Mouse (Mus musculus): ENCODE data around the gene Adck1.
"Not testable (repeated sequence)": the region's sequence is repeated elsewhere in the genome, so short reads cannot be mapped to it uniquely, and the experiment has no call there.

Adck1 gene

DNA sequence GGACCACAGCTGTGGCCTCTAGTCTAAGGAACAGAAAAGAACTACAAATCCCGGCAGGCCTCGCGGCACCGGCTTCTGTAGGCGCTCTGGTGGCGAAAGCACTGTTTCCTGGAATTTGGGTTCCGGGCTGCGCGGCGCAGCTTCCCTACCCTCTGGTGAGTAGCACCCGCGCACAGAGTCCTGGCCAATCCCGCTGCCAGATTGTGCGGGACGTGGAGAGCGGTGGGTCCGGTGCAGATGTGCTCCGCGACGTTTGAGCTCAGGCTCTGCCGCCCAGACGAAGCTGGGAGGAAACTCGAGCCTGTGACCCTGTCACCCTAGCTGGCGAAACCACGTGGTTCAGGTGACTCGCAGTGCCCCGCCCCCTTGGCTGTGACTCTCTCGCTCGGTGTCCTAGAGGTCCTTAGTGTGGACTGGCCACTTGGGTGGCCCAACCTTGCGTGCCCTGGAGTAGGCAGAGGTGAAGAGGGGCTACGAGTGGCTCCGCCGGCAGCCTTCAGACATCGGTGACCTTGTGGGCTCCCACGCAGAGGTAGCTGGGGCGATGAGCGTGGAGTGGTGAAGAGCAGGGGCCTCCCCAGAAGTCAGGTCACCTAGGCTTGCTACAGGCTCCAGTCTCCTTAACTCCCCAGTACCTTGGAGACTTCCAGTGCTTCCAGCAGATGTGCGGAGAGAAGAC is at the start of gene Adck1:
Adck1 (plus strand) TSS at position 114 of the 679 bp plus-strand sequence.
- DNase-seq: peak; percentile 91

DNA sequence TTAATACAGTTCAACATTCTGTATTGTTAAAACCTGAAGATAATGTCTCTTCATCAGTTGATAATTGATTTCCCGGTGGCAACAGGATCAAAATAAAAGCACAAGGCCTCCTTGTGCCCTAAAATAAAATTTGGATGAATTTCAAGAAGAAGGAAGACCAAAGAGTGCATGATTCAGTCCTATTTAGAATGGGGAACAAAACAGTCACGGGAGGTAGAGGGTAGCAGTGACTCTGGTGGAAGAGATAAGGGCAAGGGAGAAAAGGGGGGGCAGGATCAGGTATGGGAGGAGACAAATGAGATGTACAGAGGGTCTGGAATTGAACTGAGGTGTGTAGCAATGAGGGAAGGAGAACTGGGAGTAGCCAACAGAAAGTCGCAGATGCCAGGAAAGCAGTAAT is 45.8 kb upstream of the Adck1 start:
- no peak for DNase-seq

DNA sequence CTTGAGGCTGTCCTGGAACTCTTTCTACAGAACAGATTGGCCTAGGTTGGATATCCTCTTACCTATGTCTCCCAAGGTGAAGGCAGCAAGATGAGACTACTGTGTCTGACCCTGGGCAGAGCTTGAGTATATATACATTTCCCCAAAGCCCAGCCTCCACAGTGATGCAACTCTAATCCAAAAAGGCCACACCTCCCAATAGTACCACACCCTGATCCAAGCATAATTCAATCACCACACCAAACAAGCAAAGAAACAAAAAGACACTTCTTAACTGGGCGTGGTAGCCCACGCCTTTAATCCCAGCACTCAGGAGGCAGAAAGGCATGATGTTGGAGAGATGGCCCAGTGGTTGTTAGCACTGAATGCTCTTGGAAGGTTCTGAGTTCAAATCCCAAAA is 36.4 kb upstream of the Adck1 start, which contains the start of gene Gm5039:
Gm5039 (minus strand) TSS at position 101 of the 400 bp plus-strand sequence.
- not testable (repeated sequence) for DNase-seq

DNA sequence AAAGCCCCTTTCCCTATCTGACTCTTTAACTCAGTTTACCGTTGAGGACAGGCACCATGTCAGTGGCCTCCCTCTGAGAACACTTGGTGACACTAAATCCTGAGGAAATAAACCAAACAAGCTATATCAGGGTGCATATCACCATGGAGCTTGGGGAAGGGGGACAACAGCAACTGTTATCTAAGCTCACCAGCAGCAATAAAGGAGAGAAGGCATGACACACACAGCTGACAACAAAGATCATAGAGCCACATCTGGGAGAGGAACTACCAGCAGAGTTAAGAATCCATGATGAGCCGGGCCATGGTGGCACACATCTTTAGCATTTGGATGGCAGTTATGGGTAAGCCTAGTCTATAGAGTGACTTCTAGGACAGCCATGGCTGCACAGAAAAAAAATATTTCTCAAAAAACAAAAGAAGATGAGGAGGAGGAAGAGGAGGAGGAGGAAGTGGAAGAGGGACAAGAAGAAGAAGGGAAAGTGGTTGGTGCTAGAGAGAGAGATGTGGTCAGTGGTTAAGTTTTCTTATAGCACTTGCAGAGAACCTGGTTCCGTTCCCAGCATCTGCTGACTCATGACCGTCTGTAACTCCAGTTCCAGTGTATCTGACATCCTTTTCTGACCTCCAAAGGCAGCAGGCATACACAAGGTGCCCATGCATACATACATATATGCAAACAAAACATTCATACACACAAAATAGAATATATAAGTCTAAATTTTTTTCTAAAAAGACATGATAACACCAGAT is 23.5 kb upstream of the Adck1 start:
- not testable (repeated sequence) for DNase-seq

DNA sequence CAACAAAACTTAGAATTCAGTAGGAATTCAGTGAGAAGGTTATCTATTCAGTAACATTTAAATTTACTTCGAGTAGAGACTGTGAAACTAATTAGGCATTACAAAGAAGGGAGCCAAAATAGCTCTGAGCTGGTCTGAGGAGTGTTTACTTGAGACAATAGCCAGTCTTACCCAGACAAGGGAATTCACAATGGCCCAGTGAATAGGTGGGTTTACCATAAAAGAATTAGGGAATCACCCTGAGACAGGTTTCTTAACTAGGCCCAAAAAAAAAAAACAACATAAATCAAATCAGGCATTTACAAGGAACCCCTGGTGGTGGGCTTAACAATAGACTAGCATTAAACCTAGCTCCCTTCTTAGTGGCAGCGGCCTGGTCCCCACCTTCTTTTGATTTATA is 19.1 kb upstream of the Adck1 start:
- not testable (repeated sequence) for DNase-seq

DNA sequence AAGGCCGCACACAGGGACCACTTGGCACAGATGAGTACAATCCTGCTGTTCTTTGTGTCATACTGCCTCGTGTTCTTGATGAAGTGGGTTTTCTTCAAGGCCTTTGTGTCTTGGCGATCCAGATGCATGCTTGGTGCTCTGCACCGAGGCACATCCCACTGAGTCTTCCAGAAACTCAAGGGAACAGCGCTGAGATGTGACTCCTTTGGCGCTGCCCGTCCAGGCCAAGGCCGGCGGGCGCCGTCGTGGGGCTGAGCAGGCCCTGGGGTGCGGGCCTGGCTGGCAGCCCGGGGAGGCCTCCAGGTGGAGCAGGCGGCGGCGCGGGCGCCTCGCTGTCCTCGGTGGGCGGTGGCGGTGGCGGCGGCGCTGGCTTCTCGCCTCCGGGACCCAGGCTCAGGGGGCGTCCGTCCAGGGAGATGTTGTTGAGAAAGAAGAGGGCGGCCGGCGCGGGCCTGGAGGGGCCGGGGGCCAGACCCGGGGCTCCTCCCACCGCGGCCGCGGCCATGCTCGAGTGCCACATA is 6.1 kb upstream of the Adck1 start:
- peak; percentile 36 for DNase-seq

DNA sequence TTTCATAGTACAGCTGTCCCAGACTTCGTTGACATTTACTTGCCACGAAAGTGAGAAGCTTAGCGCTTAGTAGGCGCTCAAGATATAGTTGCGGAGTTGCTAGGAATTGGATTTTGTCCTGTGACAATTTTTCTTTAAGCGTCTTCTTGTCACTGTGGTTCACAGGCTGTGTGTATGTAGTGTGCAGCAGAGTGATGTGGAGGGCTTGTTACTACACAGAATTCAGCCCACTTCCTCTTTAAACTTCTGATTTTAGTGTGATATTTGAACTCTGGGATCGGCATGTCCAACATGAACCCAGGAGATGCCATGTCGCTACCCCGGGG is 729 bp downstream of the Adck1 start:
- no peak for DNase-seq

DNA sequence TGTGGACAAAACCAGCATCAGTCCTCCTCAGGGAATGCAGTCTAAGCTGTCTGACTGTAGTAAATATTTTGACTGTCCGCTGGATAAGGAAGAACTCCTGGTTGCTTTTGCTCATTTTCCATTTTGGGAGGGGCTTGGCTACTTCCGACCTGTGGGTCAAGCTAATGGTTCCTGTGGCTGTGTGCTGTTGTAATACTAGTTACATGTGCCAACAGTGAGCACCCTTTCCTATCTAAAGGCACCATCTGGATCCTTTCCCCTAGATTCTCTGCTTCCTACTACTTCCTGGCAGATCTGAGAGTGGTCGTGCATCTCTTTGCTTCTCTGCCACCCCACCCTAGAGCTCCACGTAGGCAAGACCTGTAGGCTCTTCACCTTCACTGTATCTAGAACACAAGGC is 7.3 kb downstream of the Adck1 start:
- DNase-seq: no peak

DNA sequence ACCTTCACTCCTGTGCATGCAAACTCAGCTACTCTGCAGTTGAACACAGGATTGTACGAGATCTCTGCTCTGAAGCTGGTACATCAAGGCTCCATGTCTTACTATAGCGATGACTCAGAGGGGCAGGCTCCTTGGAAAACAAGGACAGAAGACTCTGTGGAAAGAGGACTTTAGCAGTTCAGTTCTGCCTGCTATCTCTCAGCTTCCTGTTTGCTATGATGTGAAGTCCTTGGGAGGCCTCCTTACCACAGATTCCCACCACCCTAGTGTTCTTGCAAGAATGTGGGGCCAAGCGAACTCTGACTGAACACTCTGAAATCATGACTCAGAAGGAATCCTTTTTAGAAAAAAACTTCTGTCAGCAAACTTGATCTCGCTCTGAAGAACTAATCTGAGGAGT is 8.3 kb downstream of the Adck1 start:
- DNase-seq: no peak

DNA sequence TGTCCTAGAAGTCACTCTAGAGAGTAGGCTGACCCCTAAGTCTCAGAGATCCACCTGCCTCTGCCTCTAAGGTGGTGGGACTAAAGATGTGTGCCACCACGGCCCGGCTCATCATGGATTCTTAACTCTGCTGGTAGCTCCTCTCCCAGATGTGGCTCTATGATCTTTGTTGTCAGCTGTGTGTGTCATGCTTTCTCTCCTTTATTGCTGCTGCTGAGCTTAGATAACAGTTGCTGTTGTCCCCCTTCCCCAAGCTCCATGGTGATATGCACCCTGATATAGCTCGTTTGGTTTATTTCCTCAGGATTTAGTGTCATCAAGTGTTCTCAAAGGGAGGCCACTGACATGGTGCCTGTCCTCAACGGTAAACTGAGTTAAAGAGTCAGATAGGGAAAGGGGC is 9.3 kb downstream of the Adck1 start:
- DNase-seq: not testable (repeated sequence)

DNA sequence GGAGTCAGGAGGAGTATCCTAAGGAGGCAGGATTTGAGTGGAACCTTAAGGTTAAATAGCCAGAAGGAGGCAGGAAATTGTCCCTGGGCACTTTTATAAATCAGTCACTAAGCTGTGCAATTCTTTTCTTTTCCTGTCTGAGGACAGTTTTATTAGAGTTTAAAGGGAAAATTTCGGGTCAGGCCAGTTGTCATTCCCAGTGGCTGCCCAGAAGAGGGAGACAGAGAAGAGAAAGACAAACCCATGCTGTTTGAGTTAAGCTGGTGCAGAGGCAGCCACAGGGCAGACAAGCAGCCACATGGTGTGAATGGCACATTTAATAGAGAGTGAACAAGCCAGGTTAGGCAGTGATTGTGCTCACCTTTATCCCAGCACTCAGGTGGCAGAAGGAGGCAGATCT is 10.0 kb downstream of the Adck1 start:
- DNase-seq: not testable (repeated sequence)

DNA sequence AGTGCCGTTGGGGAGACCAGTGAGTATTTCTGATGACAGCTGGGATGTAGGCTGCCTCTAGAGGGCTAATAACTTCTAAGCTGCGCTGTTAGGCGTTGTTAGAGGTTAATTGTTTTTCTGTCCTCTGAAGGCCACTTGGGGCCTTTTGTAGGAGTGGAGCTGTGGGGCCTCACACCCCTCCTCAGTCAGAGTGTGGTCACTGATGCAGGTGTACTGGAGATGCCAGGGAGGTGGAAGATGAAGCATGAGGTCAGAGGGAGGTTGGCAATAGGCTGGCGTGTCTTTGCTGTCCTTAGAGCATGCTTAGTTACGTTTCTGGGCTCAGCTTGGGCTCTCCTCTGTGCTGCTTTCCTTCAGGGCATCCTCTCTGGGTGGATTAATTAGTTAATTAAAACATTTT is 11.7 kb downstream of the Adck1 start:
- DNase-seq: peak; percentile 27

DNA sequence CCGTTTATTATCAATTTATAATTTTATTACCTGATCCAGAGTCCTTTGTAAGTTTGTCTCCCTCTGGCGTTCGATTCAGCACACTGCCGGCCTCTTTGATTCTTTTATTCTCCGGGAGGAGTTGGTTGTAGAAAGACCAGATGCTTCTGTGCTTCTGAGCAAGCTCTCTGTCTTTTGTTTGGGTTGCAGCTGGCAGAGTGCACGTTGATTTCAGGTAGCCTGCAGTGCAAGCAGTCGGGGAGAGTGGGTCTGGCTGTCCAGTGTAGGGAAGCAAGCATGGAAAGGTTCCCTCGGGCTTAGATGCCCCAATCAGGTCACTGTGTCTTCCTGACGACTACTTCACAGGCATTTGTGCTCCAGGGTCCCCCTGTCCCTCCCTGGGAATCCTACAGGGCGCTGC is 16.5 kb downstream of the Adck1 start:
- DNase-seq: peak; percentile 53

DNA sequence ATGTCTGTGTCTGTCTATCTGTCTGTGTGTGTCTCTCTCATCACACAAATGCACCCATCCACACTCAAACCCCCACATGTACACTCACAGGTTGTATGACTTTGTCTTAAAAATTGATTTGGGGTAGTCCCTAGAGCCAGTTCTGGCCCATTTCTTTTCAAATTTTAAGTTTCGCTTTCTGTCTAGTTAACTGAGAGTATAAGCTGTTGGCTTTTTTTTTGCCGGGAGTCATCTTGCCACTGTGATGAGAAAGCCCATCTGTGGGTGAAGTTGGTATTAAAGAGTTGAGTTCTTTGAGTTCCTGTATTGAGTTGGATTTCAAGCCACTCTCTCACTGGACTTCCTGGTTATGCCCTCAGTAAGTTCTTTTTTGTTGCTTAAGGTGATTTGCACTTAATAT is 17.9 kb downstream of the Adck1 start:
- no peak for DNase-seq

DNA sequence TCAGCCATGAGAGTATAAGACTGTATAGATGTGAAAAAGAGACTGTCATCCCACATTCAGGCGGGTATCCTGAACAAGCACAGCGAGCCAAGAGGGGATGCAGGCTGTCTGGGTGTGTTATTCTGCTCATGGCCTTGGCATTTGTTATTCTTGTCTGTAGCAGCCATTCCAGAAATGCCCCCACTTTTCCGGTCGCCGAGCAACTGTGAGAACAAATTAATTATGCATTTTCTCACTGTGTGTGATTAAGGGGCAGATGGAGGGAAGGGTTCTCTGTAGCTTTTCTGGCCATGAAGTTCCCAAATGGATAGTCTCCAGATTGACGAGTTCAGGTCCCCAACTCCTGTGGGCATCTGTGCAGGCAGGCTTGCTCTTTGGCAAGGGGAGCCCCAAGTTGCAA is 28.5 kb downstream of the Adck1 start:
- peak; percentile 30 for DNase-seq

DNA sequence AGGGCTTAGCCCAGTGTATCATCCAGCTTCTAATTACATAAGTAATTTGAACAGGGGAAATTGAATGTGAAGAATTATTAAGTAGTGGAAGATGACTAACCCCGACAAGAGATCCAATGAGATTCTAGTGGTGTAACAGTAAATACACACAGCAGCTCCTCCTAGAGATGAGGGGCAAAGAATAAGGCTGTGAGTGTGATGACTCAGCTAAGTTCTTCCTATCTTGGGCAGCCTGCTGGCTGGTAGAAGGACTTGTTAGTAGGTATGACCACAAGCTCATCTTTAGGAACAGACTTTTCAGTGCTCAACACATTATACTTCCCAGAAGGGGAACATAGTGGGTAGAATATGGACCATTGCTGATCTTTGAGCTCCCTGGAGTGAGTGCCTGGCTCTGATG is 38.3 kb downstream of the Adck1 start:
- no peak for DNase-seq

DNA sequence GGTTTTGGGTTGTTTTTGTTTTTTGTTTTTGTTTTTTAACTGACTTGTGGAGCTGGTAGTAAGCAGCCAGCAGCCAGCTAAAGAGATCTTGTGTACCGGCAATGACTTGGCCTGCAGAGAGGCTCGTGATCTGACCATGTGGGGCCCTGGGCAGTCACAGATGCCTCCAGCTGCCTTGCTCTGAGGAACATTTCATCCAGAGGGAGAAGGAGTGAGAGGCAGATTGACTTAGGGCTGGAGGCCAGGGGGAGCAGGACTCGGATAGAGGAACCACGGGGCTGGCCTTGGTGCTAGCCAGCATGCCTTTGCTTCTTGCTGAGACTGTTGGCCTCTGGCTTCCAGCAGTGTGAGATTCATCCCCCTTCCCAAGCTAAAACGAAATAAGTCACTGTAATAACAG is 43.2 kb downstream of the Adck1 start:
- DNase-seq: no peak

DNA sequence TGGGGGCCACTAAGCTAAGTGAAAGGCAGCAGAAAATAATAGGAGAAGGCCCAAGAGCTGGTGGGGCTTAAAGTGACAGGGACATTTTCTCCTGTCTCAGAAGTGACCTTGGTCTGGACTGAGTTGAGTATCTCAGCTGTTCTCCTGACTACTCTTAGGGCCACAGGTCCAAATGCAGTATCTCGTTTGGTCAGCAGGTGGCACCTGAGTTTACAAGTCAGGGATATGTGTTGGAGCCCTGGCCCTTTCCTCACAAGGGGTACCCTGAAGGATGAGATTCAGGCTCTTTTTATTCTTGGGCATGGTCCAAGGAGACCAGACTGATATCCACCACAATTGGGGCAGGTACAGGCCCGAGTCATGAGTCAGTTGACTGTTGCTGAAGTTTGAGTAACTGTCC is 44.8 kb downstream of the Adck1 start:
- DNase-seq: peak; percentile 72

DNA sequence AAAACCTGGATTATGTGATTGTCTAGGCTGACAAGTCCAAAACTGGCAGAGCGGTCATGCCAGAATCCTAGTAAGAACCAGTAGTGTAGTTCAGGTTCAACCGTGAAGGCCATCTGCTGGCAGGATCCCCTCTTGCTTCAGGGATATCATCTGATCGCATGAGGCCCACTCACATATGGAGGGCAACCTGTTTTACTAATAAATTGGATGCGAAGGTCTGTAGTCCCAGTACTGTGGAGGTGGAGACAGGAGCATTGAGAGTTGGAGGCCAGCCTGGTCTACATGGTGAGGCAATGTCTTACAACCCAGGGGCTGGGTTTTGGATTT is 47.6 kb downstream of the Adck1 start:
- DNase-seq: no peak

DNA sequence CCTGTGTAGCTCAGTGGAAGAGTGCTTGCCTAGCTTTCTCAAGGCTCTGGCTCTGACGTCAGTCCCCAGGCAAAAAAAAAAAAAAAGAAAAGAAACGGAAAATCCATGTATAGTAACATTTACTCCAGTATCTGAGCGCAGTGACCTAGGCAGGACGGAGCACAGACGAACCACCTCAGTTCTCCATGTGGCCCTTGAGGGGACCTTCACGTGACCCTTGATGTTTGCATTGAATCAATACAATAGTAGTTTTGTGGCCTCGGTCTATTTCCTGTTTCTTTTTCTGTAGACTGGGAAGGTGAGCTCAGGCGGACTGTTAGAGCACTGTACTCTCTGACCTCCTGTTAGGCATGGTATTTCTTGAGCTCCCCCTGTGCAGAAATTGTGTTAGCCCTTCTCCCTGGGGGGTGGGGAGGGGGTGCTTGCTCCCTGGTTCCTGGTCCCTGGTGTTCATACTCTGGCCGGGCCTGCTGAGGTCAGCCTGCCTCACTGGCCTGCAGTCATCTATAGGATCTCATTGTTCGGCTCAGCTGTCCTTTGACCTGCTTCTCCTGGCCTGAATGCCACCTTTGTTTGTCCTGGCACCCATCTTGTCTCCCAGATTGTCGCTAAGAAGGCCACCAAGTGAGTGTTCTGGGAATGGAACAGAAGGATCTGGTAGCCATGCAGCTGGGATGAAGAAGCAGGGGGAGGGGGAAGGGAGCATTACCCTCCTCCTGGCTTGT is 48.1 kb downstream of the Adck1 start:
- DNase-seq: peak; percentile 67

DNA sequence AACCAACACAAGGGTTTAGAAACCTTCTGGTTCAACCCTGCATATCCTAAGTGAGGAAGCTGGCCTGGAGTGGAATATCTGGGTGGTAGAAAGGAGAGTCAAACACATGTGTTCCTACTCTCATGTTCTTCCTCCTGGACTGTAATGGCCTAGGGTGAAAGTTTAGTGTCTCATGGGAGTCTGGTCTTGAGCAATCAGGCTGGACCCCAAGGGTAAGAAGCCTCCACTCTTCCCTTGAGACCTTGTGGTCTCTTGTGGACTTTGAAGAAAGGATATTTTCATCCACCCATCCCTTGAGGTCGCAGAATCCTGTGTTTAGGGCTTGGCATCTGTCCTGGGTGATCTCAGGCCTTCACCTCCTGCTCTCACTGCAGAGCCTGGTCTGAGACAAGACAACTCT is 52.9 kb downstream of the Adck1 start:
- no peak for DNase-seq

DNA sequence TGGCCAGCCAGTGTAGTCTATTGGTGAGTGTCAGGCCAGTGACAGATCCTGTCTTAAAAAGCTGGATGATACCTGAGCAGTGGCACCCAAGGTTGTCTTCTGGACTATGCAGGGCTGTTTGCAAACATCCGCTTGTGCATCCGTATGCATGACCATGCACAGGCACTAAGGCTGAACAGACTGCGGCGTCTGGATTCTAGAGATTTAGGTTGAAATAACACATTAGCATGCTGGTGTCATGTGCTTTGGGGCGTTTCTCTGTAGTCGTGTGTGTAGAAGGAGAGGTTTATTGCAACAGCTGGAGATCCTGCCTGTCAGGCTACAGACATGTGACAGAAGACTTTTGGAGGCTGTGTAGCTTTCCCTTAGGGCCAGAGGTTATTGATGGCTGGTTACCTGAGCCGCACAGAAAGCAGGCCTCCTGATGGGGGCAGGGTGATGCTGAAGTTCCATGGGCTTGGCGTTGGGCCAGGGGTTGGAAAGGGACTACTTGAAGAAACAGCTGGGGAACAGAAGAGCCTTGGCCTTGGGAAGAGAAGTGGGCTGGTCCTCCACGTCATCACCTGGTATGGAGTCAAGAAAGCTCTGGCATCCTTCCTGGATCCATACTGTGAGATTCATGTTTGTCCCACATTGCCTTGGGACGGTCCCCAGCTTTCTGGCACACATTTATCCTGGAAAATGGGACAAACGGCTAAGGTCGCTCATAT is 59.7 kb downstream of the Adck1 start:
- no peak for DNase-seq

DNA sequence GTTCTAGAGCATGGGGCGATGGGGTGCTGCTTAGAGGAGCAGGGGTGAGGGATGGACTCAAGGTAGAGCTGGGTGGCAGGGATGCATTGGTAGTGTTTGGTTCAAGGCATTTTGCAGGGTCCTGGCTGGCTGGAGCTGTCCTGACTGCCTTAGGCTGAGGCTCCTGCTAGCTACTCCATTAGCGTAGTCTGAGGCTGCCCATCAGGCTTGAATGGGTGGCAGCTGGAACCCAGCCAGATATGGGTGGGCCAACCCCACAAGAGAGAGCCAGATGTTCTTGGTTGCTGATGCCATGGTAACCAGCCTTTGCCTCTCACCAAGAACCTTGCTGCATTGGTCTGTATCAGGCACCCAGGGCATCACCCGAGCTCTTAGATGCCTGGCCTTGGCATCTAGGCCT is 66.6 kb downstream of the Adck1 start:
- DNase-seq: no peak

All from retina, postnatal 1 day (tissue).